Mouse (Mus musculus): ENCODE data around the gene Isy1. TPM values are rescaled to one million over a fixed set of nuclear protein-coding genes. Genes with fewer than 3 reads are reported as not detected.
A peak's percentile ranks its signal among the peaks of the same experiment; 100 is the strongest.

Gene Isy1
- total and polyA plus RNA-seq, 2 experiments from 2014 or later, result 16.7 to 40.5 TPM

- WGBS, result 9% methylated on average over 1 of the region's 1 CpGs
- TF ChIP-seq EP300 (IDR thresholded peaks at IDR 0.05; ENCODE audit: low read depth) (no peak), CTCF (IDR thresholded peaks at IDR 0.05; ENCODE audit: low read depth) (no peak)
- ATAC-seq (ENCODE audit: insufficient read depth, low read depth) (peak; percentile 31; the same call in 1 of the 2 replicates), DNase-seq (ENCODE audit: low spot score) (no peak)
- H3K9me3 ChIP-seq (replicated peaks; ENCODE audit: control insufficient read depth, low read length), result no peaks in the 10 kb centered on the region
- H3K27ac ChIP-seq (ENCODE audit: low read depth), result peak overlapping the region; percentile 26; the same call in 1 of the 2 replicates
- 0 out of 2 replicates have a peak overlapping the region, but pooled peaks have one; percentile 17 for H3K9ac ChIP-seq (replicated peaks; ENCODE audit: low read depth, low read length)
- H3K36me3 ChIP-seq (replicated peaks; ENCODE audit: control insufficient read depth, insufficient read depth, low read length), result no peaks in the 10 kb centered on the region
- H3K27me3 ChIP-seq (ENCODE audit: control insufficient read depth, insufficient read depth, low read length), result no peaks in the 10 kb centered on the region
- no peaks in the 10 kb centered on the region; the same call in 1 of the 2 replicates for H3K4me1 ChIP-seq (ENCODE audit: control insufficient read depth, insufficient read depth)
- H3K4me2 ChIP-seq (ENCODE audit: low read depth, low read length), result no peak overlapping the region
- H3K4me3 ChIP-seq (ENCODE audit: low read depth, low read length), result no peak overlapping the region
Observed at GRCm38 (mm10) chr6:87873104-87873503, 34.5 kb upstream of the Isy1 start.

- Histone ChIP-seq H3K27me3 (ENCODE audit: control insufficient read depth, insufficient read depth, low read length) (no peaks in the 10 kb centered on the region), H3K27ac (ENCODE audit: low read depth) (no peak overlapping the region), H3K36me3 (replicated peaks; ENCODE audit: control insufficient read depth, insufficient read depth, low read length) (no peaks in the 10 kb centered on the region), H3K4me1 (ENCODE audit: control insufficient read depth, insufficient read depth) (no peaks in the 10 kb centered on the region; the same call in 1 of the 2 replicates), H3K9ac (replicated peaks; ENCODE audit: low read depth, low read length) (no peak overlapping the region), H3K9me3 (replicated peaks; ENCODE audit: control insufficient read depth, low read length) (no peaks in the 10 kb centered on the region), H3K4me3 (ENCODE audit: low read depth, low read length) (no peak overlapping the region), H3K4me2 (ENCODE audit: low read depth, low read length) (no peak overlapping the region)
- 83% methylated on average over 7 of the region's 7 CpGs for WGBS
- ATAC-seq (ENCODE audit: insufficient read depth, low read depth) (no peak), DNase-seq (ENCODE audit: low spot score) (no peak)
- no peak for TF ChIP-seq EP300 (IDR thresholded peaks at IDR 0.05; ENCODE audit: low read depth)
- no peak for TF ChIP-seq CTCF (IDR thresholded peaks at IDR 0.05; ENCODE audit: low read depth)
Observed at GRCm38 (mm10) chr6:87871240-87871639, 32.6 kb upstream of the Isy1 start.

- ATAC-seq (ENCODE audit: insufficient read depth, low read depth), result no peak
- Histone ChIP-seq H3K36me3 (replicated peaks; ENCODE audit: control insufficient read depth, insufficient read depth, low read length) (no peaks in the 10 kb centered on the region), H3K27me3 (ENCODE audit: control insufficient read depth, insufficient read depth, low read length) (no peaks in the 10 kb centered on the region), H3K4me3 (ENCODE audit: low read depth, low read length) (no peak overlapping the region), H3K27ac (ENCODE audit: low read depth) (no peak overlapping the region), H3K4me2 (ENCODE audit: low read depth, low read length) (no peak overlapping the region), H3K9me3 (replicated peaks; ENCODE audit: control insufficient read depth, low read length) (no peaks in the 10 kb centered on the region), H3K9ac (replicated peaks; ENCODE audit: low read depth, low read length) (no peak overlapping the region), H3K4me1 (ENCODE audit: control insufficient read depth, insufficient read depth) (no peaks in the 10 kb centered on the region; the same call in 1 of the 2 replicates)
- WGBS, result 52% methylated on average over 1 of the region's 1 CpGs
- DNase-seq (ENCODE audit: low spot score), result no peak
- TF ChIP-seq CTCF (IDR thresholded peaks at IDR 0.05; ENCODE audit: low read depth) (no peak), EP300 (IDR thresholded peaks at IDR 0.05; ENCODE audit: low read depth) (no peak)
Observed at GRCm38 (mm10) chr6:87870440-87870839, 31.8 kb upstream of the Isy1 start.

GRCm38 (mm10) chr6:87868871-87869506 is 30.4 kb upstream of the Isy1 start:
- TF ChIP-seq EP300 (IDR thresholded peaks at IDR 0.05; ENCODE audit: low read depth), result no peak
- TF ChIP-seq CTCF (IDR thresholded peaks at IDR 0.05; ENCODE audit: low read depth), result no peak
- H3K9me3 ChIP-seq (replicated peaks; ENCODE audit: control insufficient read depth, low read length), result no peaks in the 10 kb centered on the region
- 42% methylated on average over 9 of the region's 9 CpGs for WGBS
- DNase-seq (ENCODE audit: low spot score), result peak; percentile 75
- H3K27ac ChIP-seq (ENCODE audit: low read depth), result no peak overlapping the region
- no peak overlapping the region for H3K9ac ChIP-seq (replicated peaks; ENCODE audit: low read depth, low read length)
- peak; percentile 84 for ATAC-seq (ENCODE audit: insufficient read depth, low read depth)
- H3K27me3 ChIP-seq (ENCODE audit: control insufficient read depth, insufficient read depth, low read length), result no peaks in the 10 kb centered on the region
- no peaks in the 10 kb centered on the region; the same call in 1 of the 2 replicates for H3K4me1 ChIP-seq (ENCODE audit: control insufficient read depth, insufficient read depth)
- no peak overlapping the region for H3K4me2 ChIP-seq (ENCODE audit: low read depth, low read length)
- H3K4me3 ChIP-seq (ENCODE audit: low read depth, low read length), result no peak overlapping the region
- no peaks in the 10 kb centered on the region for H3K36me3 ChIP-seq (replicated peaks; ENCODE audit: control insufficient read depth, insufficient read depth, low read length)

GRCm38 (mm10) chr6:87867256-87867655 is 28.7 kb upstream of the Isy1 start:
- Histone ChIP-seq H3K4me3 (ENCODE audit: low read depth, low read length) (no peak overlapping the region), H3K9me3 (replicated peaks; ENCODE audit: control insufficient read depth, low read length) (no peaks in the 10 kb centered on the region), H3K27ac (ENCODE audit: low read depth) (no peak overlapping the region), H3K36me3 (replicated peaks; ENCODE audit: control insufficient read depth, insufficient read depth, low read length) (no peaks in the 10 kb centered on the region), H3K9ac (replicated peaks; ENCODE audit: low read depth, low read length) (no peak overlapping the region), H3K27me3 (ENCODE audit: control insufficient read depth, insufficient read depth, low read length) (no peaks in the 10 kb centered on the region), H3K4me2 (ENCODE audit: low read depth, low read length) (no peak overlapping the region), H3K4me1 (ENCODE audit: control insufficient read depth, insufficient read depth) (no peaks in the 10 kb centered on the region)
- WGBS, result 57% methylated on average over 2 of the region's 2 CpGs
- ATAC-seq (ENCODE audit: insufficient read depth, low read depth) (no peak), DNase-seq (ENCODE audit: low spot score) (no peak)
- TF ChIP-seq EP300 (IDR thresholded peaks at IDR 0.05; ENCODE audit: low read depth) (no peak), CTCF (IDR thresholded peaks at IDR 0.05; ENCODE audit: low read depth) (no peak)

- no peak overlapping the region for H3K4me2 ChIP-seq (ENCODE audit: low read depth, low read length)
- DNase-seq (ENCODE audit: low spot score), result no peak
- no peak overlapping the region for H3K9ac ChIP-seq (replicated peaks; ENCODE audit: low read depth, low read length)
- no peaks in the 10 kb centered on the region for H3K9me3 ChIP-seq (replicated peaks; ENCODE audit: control insufficient read depth, low read length)
- WGBS, result 77% methylated on average over 6 of the region's 6 CpGs
- no peaks in the 10 kb centered on the region for H3K36me3 ChIP-seq (replicated peaks; ENCODE audit: control insufficient read depth, insufficient read depth, low read length)
- H3K4me1 ChIP-seq (ENCODE audit: control insufficient read depth, insufficient read depth), result no peaks in the 10 kb centered on the region
- no peak overlapping the region for H3K27ac ChIP-seq (ENCODE audit: low read depth)
- no peak for TF ChIP-seq CTCF (IDR thresholded peaks at IDR 0.05; ENCODE audit: low read depth)
- H3K4me3 ChIP-seq (ENCODE audit: low read depth, low read length), result no peak overlapping the region
- H3K27me3 ChIP-seq (ENCODE audit: control insufficient read depth, insufficient read depth, low read length), result no peaks in the 10 kb centered on the region
- ATAC-seq (ENCODE audit: insufficient read depth, low read depth), result no peak
Observed at GRCm38 (mm10) chr6:87866211-87866610, 27.6 kb upstream of the Isy1 start.

All from heart, postnatal 0 days (tissue).